Mouse (Mus musculus) E14TG2a.4 (cell line): ENCODE results near the gene C330021F23Rik.

Experiments used
- CTCF ChIP-seq: conservative IDR thresholded peaks from 2 replicates; pipeline ENCODE4 v1.5.1; 2014; ENCODE audit warnings: low read length
- NANOG ChIP-seq: IDR thresholded peaks from 2 replicates; pipeline ENCODE4 v1.6.1; 2014; ENCODE audit warnings: borderline replicate concordance, low read length, mixed read lengths
- POU5F1 ChIP-seq: IDR thresholded peaks from 2 replicates; pipeline ENCODE4 v1.6.1; 2014; ENCODE audit warnings: low read length, borderline replicate concordance

GRCm38 (mm10) chr8:3540076-3540475 is 27.7 kb upstream of the C330021F23Rik start:
- TF ChIP-seq CTCF (no peak), POU5F1 (no peak), NANOG (no peak)
